Mouse (Mus musculus) small intestine, adult 2 months (tissue): ENCODE results near the gene Pqbp1.

Source experiments
- CTCF ChIP-seq: fragments of 200-500 bp; IDR thresholded peaks from 2 replicates; pipeline ENCODE4 v1.5.1; 2012; ENCODE audit warnings: low read depth, mild to moderate bottlenecking, control low read depth, inconsistent platforms, low read length, moderate library complexity, mixed read lengths; ENCODE audit not compliant: insufficient replicate concordance, insufficient read length; ENCODE audit errors: extremely low read depth
- POLR2A ChIP-seq: fragments of 200-500 bp; IDR thresholded peaks from 2 replicates; pipeline ENCODE4 v1.6.1; 2012; ENCODE audit warnings: low read depth, mild to moderate bottlenecking, control low read depth, inconsistent platforms, low read length, moderate library complexity

DNA sequence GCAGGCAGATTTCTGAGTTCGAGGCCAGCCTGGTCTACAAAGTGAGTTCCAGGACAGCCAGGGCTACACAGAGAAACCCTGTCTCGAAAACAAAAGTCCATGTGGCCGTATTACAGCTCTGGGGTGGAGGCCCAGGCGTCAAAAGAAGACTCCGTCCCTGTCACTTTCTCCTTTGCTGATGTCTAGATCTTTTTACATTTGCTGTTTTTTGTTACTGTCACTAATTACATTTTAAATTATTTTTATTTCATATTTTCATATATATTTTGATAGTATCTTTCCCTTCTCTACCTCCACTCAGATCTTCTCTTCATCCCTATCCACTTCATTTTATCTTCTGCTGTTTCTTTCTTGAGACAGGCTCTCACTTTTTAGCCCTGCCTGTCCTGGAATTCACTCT, 8.7 kb upstream of the Pqbp1 start, which contains the start of gene Gm10491:
- no peak for TF ChIP-seq CTCF
- TF ChIP-seq POLR2A: no peak
